Mouse (Mus musculus) cerebellum, adult 9-11 months (tissue): ENCODE data around the gene AW551984.

ENCODE experiments used
- DNase-seq: peaks from one replicate; pipeline ENCODE4 v3.0.0; 2022

The AW551984 gene

GRCm38 (mm10) chr9:39603999-39604453, at the start of gene AW551984:
Gene AW551984, minus strand, starts transcription at chr9:39604403.
- DNase-seq: no peak

DNA sequence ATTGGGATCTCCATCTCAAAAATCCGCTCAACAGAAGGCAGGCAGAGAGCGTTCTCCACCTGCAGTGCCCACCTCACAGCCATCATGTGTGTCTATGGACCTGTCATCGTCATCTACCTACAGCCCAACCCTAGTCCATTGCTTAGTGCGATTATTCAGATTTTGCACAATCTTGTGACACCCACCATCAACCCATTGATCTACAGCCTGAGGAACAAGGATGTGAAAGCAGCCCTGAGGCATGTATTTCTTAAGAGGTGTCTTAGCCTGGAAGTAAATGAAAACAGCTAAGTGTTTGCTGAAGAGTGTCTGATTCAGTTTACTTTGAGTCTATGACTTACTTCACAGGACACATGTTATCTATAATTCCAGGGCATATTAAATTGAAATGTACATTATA, 43.2 kb upstream of the AW551984 start:
- no peak for DNase-seq

DNA sequence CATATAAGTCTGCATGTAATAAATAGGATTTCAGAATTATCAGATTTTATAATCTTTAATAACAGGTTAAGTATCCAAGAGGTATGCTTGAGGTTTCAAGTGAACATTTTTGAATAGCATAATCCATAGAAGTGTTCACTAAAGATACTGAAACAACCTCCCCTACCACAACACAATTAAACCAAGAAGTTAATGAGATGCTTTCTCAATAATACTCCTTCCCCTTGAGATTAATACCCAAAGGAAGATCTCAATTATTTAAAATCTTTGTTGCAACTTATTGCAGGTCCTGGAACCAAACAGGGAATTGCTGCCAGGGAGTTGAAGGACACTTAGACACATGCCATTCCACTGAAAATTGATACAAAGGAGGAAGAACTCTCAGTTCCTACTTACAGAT, 40.6 kb upstream of the AW551984 start, which contains the start of gene Olfr961:
TSS of gene Olfr961 (plus strand) at position 301 of the 400 bp plus-strand sequence.
- DNase-seq: no peak

DNA sequence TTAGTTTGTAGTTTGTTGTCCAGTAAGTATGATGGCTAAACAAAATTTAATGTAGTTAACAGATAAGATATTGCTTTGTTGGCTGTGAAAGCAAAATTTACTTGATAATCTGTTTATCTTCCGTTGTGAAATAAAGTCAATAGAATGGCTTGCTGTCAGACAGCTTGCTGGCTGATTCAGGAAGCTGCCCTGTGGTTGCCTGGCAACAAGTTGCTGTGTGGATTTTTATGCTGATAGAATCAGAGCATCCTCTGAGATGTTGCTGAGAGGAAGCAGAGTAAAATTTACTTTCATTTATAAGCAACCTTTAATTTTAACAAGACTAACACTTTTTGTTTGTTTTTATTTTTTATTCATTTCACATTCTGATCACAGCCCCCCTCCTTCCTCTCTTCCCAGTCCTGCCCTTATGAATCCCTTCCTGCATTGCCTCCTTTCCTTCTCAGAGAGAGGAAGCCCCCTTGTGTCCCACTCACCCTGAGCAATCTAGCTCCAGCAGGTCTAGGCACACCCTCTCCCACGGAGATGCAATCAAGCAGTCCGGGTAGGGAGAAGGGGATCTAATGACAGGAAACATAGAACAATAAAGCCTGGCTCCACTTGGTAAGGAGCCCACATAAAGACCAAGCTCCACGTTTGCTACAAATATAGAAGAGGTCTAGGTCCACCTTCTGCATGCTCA, 29.9 kb upstream of the AW551984 start:
- no peak for DNase-seq

DNA sequence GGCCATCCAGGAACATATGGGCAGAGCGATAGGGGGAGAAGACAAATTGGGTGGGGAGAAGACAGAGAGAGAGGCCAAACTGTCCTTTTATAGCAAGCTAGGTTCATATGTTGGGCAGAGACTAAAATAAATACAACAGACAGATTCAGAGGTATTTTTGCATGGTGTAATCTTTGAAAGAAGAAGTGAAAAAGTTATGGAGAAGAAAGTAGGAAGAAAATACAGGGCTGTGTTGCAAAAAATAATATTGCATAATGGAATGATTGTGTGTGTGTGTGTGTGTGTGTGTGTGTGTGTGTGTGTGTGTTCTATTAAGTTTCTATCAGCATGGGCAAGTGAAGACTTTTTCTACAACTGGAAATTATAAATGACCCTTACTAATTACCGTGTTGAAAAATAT, 24.9 kb upstream of the AW551984 start:
- no peak for DNase-seq

- DNase-seq: no peak
Measured at GRCm38 (mm10) chr9:39624711-39625110, 20.5 kb upstream of the AW551984 start.

DNA sequence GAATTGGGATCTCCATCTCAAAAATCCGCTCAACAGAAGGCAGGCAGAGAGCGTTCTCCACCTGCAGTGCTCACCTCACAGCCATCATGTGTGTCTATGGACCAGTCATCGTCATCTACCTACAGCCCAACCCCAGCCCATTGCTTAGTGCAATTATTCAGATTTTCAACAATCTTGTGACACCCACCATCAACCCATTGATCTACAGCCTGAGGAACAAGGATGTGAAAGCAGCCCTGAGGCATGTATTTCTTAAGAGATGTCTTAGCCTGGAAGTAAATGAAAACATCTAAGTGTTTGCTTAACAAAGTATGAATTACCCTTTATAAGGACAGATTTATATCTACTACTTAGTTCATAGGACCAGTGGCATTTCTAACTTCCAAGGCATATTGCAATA, 19.6 kb upstream of the AW551984 start:
- DNase-seq: no peak

GRCm38 (mm10) chr9:39621073-39621472, 16.9 kb upstream of the AW551984 start, which contains the start of gene Olfr960:
Gene Olfr960, plus strand, starts transcription at chr9:39621373.
- no peak for DNase-seq

DNA sequence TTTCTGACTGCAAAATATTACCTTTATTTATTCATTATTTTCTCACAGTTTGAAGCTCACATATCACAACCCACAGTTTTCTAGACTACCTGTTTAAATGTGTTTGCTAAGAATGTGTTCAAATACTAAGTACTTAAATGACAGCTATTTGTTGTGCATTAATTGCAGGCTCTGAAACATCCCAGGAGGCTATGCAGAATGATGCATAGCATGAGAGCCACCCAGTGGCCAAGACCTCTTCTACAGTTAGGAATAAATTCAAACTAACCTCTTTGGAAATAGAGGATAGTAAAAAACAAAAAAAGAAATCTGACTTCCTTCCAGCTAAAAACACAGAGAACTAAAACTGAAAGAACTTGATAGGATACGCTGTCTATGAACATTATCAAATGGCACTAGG, 7.8 kb upstream of the AW551984 start:
- DNase-seq: no peak

DNA sequence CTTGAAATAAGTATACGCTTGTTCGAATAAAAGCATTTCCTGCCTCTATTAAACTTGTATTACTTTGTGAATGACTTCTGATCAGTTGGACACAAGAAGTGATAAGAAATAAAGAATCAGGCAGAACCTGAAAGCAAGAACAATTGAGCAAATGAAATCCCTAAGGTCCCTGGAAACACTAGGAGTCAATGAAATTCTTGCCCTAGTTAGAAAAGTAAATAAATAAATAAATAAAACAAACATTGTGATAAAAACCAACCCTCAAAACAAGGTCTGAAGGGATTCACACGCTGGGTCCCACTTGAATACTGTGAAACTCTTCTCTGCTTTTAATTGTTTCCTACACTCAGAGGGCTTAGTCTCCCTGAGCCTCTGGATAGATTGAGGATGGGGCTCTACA, 6.2 kb upstream of the AW551984 start, which contains the start of gene Olfr148:
TSS of gene Olfr148 (plus strand) at position 301 of the 400 bp plus-strand sequence.
- no peak for DNase-seq

- no peak for DNase-seq
Measured at GRCm38 (mm10) chr9:39608497-39608896, 4.3 kb upstream of the AW551984 start.

- no peak for DNase-seq
Measured at GRCm38 (mm10) chr9:39603333-39603845, 814 bp downstream of the AW551984 start.

- DNase-seq: no peak
Measured at GRCm38 (mm10) chr9:39602536-39603332, 1.5 kb downstream of the AW551984 start.

DNA sequence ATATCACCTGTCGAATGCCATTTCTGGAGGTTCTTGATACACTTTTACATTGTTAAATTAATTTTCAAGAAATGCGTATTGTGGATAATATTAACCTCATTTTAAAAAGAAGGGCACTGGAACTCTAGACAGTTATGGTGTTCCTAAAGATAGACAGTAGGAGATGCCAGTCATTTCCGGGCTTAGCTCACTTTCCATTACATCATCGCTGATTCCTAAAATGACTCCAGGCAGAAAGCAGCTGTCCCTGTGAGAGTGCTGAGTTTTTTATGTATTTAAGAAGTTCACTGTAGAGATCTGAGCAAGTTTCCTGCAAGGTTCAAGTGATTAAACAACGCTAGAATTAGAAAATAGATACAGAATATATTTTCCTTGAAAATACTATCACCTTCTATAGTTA, 27.2 kb downstream of the AW551984 start:
- DNase-seq: no peak

DNA sequence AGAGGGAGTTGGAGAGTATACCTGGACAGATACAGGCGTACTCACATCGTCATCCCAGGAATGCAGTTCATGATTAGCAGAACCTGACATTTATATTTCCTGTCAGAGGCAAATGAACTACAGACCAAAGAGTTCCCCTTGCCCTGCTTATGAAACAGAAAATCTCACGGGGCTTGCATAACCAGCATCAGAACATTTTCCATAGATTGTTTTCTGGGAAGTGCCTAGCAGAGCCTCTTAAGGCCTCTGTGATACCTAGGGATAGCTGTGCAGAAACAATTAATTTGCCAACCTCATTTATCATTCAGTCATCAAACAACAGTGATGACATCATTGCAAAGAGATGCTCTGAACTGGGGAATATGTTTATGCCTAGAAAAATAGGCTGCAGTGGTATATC, 28.7 kb downstream of the AW551984 start, which contains the start of gene Olfr959:
TSS of gene Olfr959 (minus strand) at position 101 of the 400 bp plus-strand sequence.
- DNase-seq: no peak

- no peak for DNase-seq
Measured at GRCm38 (mm10) chr9:39558349-39558647, 45.9 kb downstream of the AW551984 start.

DNA sequence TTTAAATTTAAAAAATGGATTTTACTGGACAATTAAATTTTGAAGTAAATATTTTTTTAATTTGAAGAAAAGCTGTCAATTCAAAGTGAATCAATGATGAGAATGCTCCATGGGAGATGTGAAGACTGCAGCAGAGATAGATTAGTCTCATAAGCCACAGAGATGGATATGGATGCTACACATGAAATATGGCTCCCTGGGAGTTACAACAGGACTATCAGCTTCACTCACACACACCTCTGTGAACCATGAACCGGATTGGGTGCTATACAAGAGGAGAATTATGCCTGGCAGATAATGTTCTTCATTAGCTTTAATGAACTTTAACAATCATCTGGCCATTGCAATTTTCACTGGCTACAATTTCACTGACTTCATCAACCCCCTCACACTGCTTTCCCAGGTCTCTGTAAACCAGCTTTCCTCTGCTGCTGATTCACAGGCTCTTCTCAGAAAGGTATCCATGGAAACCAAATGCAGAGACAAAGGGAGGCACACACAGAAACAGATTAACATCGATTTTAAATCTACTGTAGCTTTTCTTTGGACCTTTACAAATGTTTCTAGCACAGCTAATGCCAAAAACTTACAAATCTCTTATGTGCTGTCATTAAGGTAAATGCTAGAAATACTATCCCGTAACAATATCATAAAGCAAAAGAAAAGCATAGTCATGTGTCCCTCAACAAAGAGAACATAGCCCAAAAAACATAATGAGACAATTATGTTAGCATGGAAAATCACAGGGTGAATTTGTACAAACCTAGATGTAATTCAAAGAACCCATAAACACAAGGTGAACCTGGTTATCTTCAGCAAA, 46.5 kb downstream of the AW551984 start:
- DNase-seq: no peak

- no peak for DNase-seq
Measured at GRCm38 (mm10) chr9:39553946-39554345, 50.3 kb downstream of the AW551984 start, which contains the start of gene Olfr958. Gene Olfr958, minus strand, starts transcription at chr9:39554054.

DNA sequence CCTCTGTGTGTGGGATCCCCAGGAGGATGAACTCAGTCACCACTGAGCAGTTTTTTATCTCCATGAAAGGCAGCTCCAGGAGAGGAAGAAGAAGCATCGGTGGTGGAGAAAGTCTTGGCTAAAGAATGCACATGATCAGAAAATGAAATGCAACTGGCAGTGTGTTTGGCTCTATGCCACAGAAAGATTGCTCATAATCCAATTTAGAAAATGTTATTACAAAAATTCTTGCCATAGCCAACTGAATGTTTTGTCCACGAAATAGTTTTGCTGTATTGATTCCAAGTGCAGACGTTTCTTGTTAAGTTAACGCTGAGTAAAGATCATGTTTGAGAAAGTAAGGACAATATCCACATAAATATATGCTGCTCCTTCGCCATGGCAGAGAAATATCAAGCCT, 53.4 kb downstream of the AW551984 start:
- no peak for DNase-seq
